ENCODE assay signal across 9 mouse cellular contexts in the genomic region with DNA sequence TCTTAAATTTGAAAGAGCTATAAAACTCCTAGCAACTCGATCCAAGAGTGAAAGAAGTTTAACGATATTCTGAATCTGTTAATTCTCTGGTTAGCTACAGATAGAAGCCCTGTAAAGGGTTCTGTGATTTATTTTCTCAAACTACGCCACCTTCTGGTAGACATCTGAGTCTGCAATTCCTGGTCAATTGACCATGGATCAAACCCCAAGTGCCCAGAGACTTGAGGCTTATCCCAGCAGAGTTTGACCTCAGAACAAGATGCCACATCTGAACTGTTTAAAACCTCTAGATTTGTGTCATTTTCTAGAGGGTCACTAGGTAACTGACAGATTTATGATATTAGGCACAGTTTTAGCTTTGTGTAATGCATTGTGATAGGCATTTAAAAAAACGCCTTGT. TPM values are rescaled to one million over a fixed set of nuclear protein-coding genes. Genes with fewer than 3 reads are reported as not detected.
DNase-seq lines count a peak whose midpoint lies in the region; ATAC-seq and TF ChIP-seq lines count a peak whose summit lies in the region.
"Had no signal": no experiment of that assay in that cellular context is flagged by ENCODE, and none has a peak within 500 bp of the region (broad histone marks: within the 10 kb centered on the region; RNA-seq: fewer than 3 reads in every experiment).

No protein-coding gene starts in this region.

- no peaks in the 10 kb centered on the region; the same call in 1 of the 2 replicates for H3K27me3 ChIP-seq in heart, adult 2 months (ENCODE audit: control insufficient read depth, insufficient read depth, low read length)
- H3K27me3 ChIP-seq in limb, embryonic 13.5 days = peaks cover 19% of the 10 kb centered on the region; the same call in 1 of the 2 replicates
- no peaks in the 10 kb centered on the region; the same call in 1 of the 2 replicates for H3K27me3 ChIP-seq in neural tube, embryonic 12.5 days (replicated peaks)

- intact Hi-C loops in heart, postnatal 36 days (cut with DNase I) = loop anchor here (2.0 to 10.0 kb wide), 6 partner anchors 47 to 1029 kb away; no protein-coding TSS in a partner anchor
- intact Hi-C loops in heart, adult 2 months (cut with DNase I) = loop anchor here (1.0 to 10.0 kb wide), 8 partner anchors 36 to 1011 kb away; a partner anchor contains a TSS

- peak overlapping the region; percentile 70 for H3K4me2 ChIP-seq in limb, embryonic 13.5 days (replicated peaks)
- peak overlapping the region; percentile 56 for H3K4me2 ChIP-seq in neural tube, embryonic 12.5 days (replicated peaks)

- TF ChIP-seq POLR2A in heart, adult 2 months (IDR thresholded peaks at IDR 0.05; ENCODE audit: insufficient read depth, low read depth, low read length) = no peak

- H3K4me1 ChIP-seq in heart, adult 2 months (ENCODE audit: control insufficient read depth, insufficient read depth, low read length) = no peaks in the 10 kb centered on the region
- 0 out of 2 replicates have a peak, but pooled peaks cover 11% of the 10 kb centered on the region for H3K4me1 ChIP-seq in limb, embryonic 13.5 days
- H3K4me1 ChIP-seq in neural tube, embryonic 12.5 days = 0 out of 2 replicates have a peak, but pooled peaks cover 3% of the 10 kb centered on the region

- ATAC-seq in limb, embryonic 13.5 days (ENCODE audit: low FRiP score, low read depth) = no peak; the same call in 1 of the 2 replicates
- peak; percentile 41; the same call in 1 of the 2 replicates for ATAC-seq in neural tube, embryonic 12.5 days (ENCODE audit: low FRiP score, low read depth)
- ATAC-seq in activated CD4-positive, CD25-positive, alpha-beta regulatory T cell, adult 4 months = no peak

- H3K9me3 ChIP-seq in limb, embryonic 13.5 days = no peaks in the 10 kb centered on the region
- H3K9me3 ChIP-seq in neural tube, embryonic 12.5 days = no peaks in the 10 kb centered on the region

- TF ChIP-seq EP300 in heart, adult 2 months (IDR thresholded peaks at IDR 0.05; ENCODE audit: insufficient read depth, low read depth, low read length) = no peak

- no peaks in the 10 kb centered on the region for H3K36me3 ChIP-seq in heart, adult 2 months (ENCODE audit: control insufficient read depth, insufficient read depth, low read length)
- no peaks in the 10 kb centered on the region for H3K36me3 ChIP-seq in limb, embryonic 13.5 days
- H3K36me3 ChIP-seq in neural tube, embryonic 12.5 days = no peaks in the 10 kb centered on the region

- no peak overlapping the region for H3K9ac ChIP-seq in heart, adult 2 months (ENCODE audit: low read depth, low read length)
- H3K9ac ChIP-seq in limb, embryonic 13.5 days = no peak overlapping the region
- H3K9ac ChIP-seq in neural tube, embryonic 12.5 days = no peak overlapping the region

- H3K79me2 ChIP-seq in heart, adult 2 months (replicated peaks; ENCODE audit: control insufficient read depth, insufficient read depth, low read length) = no peaks in the 10 kb centered on the region

- H3K27ac ChIP-seq in heart, adult 2 months = no peak overlapping the region
- H3K27ac ChIP-seq in limb, embryonic 13.5 days = no peak overlapping the region
- no peak overlapping the region for H3K27ac ChIP-seq in neural tube, embryonic 12.5 days

- peak overlapping the region; percentile 65; the same call in 1 of the 2 replicates for H3K4me3 ChIP-seq in heart, adult 2 months
- H3K4me3 ChIP-seq in limb, embryonic 13.5 days = peak overlapping the region; percentile 46
- no peak overlapping the region for H3K4me3 ChIP-seq in neural tube, embryonic 12.5 days

- TF ChIP-seq CTCF in heart, adult 2 months (IDR thresholded peaks at IDR 0.05) = peak; percentile 75

- peak; percentile 7 to 20 for DNase-seq in heart, adult 18-20 months
- no peak for DNase-seq in heart, postnatal 36 days
- peak; percentile 87 for DNase-seq in ZHBTc4 (ENCODE audit: low read depth, low spot score)
- no peak for DNase-seq in heart, adult 2 months
- no peak for DNase-seq in gastrocnemius, postnatal 25 days

- WGBS in heart, adult 2 months = 16% methylated on average over 4 of the region's 4 CpGs
- 5% methylated on average over 4 of the region's 4 CpGs for WGBS in limb, embryonic 13.5 days
- WGBS in neural tube, embryonic 12.5 days = 11% methylated on average over 4 of the region's 4 CpGs

RNA-seq across cellular contexts. Expression of a gene that starts 14.3 kb away (rescaled TPM):
- not detected for total RNA-seq in heart, adult 18-20 months (2021)
- not detected for total RNA-seq in heart, postnatal 36 days (2021)
- not detected for total RNA-seq in heart, adult 2 months (2021)
- polyA plus RNA-seq in heart, adult 2 months (2012; rRNA removed) = not detected in 2 replicates
- 0.28 and 0.52 TPM in 2 replicates for polyA plus RNA-seq in limb, embryonic 13.5 days (2015; fragmentation: Nextera tagmentation; extraction: Ambion mirVana)
- 0.15 TPM in 1 of 2 replicates, not detected in the other for polyA plus RNA-seq in neural tube, embryonic 12.5 days (2016; fragmentation: Nextera tagmentation; extraction: Ambion mirVana)
- polyA plus RNA-seq in activated CD4-positive, CD25-positive, alpha-beta regulatory T cell, adult 4 months (2017; shearing (Covaris generic)) = not detected
- total RNA-seq in gastrocnemius, postnatal 25 days (2021) = not detected
- polyA plus RNA-seq: small intestine, adult 2 months had no signal

RNA-seq across cellular contexts. Expression of a gene that starts 20.5 kb away (rescaled TPM):
- not detected for total RNA-seq in heart, adult 18-20 months (2021)
- not detected for total RNA-seq in heart, postnatal 36 days (2021)
- not detected for total RNA-seq in heart, adult 2 months (2021)
- not detected in 2 replicates for polyA plus RNA-seq in heart, adult 2 months (2012; rRNA removed)
- not detected in 2 replicates for polyA plus RNA-seq in limb, embryonic 13.5 days (2015; fragmentation: Nextera tagmentation; extraction: Ambion mirVana)
- polyA plus RNA-seq in neural tube, embryonic 12.5 days (2016; fragmentation: Nextera tagmentation; extraction: Ambion mirVana) = not detected in 2 replicates
- not detected for polyA plus RNA-seq in activated CD4-positive, CD25-positive, alpha-beta regulatory T cell, adult 4 months (2017; shearing (Covaris generic))
- not detected for total RNA-seq in gastrocnemius, postnatal 25 days (2021)
- polyA plus RNA-seq: small intestine, adult 2 months had no signal

RNA-seq across cellular contexts. Expression of a gene that starts 33.7 kb away (rescaled TPM):
- total RNA-seq in heart, adult 18-20 months (2021) = not detected
- not detected for total RNA-seq in heart, postnatal 36 days (2021)
- total RNA-seq in heart, adult 2 months (2021) = not detected
- polyA plus RNA-seq in heart, adult 2 months (2012; rRNA removed) = not detected in 2 replicates
- polyA plus RNA-seq in limb, embryonic 13.5 days (2015; fragmentation: Nextera tagmentation; extraction: Ambion mirVana) = not detected in 2 replicates
- not detected in 2 replicates for polyA plus RNA-seq in neural tube, embryonic 12.5 days (2016; fragmentation: Nextera tagmentation; extraction: Ambion mirVana)
- not detected for polyA plus RNA-seq in activated CD4-positive, CD25-positive, alpha-beta regulatory T cell, adult 4 months (2017; shearing (Covaris generic))
- total RNA-seq in gastrocnemius, postnatal 25 days (2021) = not detected
- polyA plus RNA-seq: small intestine, adult 2 months had no signal

RNA-seq across cellular contexts. Expression of a gene that starts 36.4 kb away (rescaled TPM):
- 1 to 10 TPM; 5.5 to 5.9 TPM for total RNA-seq in heart, adult 18-20 months (2021)
- 1 to 10 TPM; 5.3 to 5.8 TPM for total RNA-seq in heart, postnatal 36 days (2021)
- 1 to 10 TPM; 4.8 to 5.1 TPM for total RNA-seq in heart, adult 2 months (2021)
- polyA plus RNA-seq in heart, adult 2 months (2012; rRNA removed) = 1.3 and 2.5 TPM in 2 replicates
- 14.6 and 15.3 TPM in 2 replicates for polyA plus RNA-seq in limb, embryonic 13.5 days (2015; fragmentation: Nextera tagmentation; extraction: Ambion mirVana)
- polyA plus RNA-seq in neural tube, embryonic 12.5 days (2016; fragmentation: Nextera tagmentation; extraction: Ambion mirVana) = 14.9 and 15.8 TPM in 2 replicates
- 1 to 10 TPM; 5.4 to 6.2 TPM for polyA plus RNA-seq in activated CD4-positive, CD25-positive, alpha-beta regulatory T cell, adult 4 months (2017; shearing (Covaris generic))
- total RNA-seq in gastrocnemius, postnatal 25 days (2021) = 1 to 10 TPM; 4.5 to 5.0 TPM

Comparison
In these comparisons a context has a peak if more than half of its experiments do, and no peak if none do; other contexts are left out.
1. DNase-seq: peak in heart, adult 18-20 months (2 of 2) and ZHBTc4 (single experiment); none in heart, postnatal 36 days (0 of 2), heart, adult 2 months (0 of 2) and gastrocnemius, postnatal 25 days (single experiment).